Mouse (Mus musculus): ENCODE data around the gene Sectm1a. TPM values are rescaled to one million over a fixed set of nuclear protein-coding genes. Genes with fewer than 3 reads are reported as not detected.

Sectm1a gene
- polyA plus RNA-seq, 1 experiment from 2014 or later, result not detected

- Histone ChIP-seq H3K36me3 (no peaks in the 10 kb centered on the region), H3K27me3 (ENCODE audit: insufficient read depth, poor library complexity, severe bottlenecking) (peaks cover 37% of the 10 kb centered on the region), H3K9me3 (no peaks in the 10 kb centered on the region), H3K27ac (no peak overlapping the region), H3K4me3 (no peak overlapping the region), H3K4me1 (no peaks in the 10 kb centered on the region)
- DNase-seq (ENCODE audit: low spot score), result no peak
- WGBS, result 82% methylated on average over 11 of the region's 11 CpGs
These were observed 42.4 kb downstream of the Sectm1a start for GRCm38 (mm10) chr11:121038366-121039240.

GRCm38 (mm10) chr11:121033118-121033517 lies 47.9 kb downstream of the Sectm1a start:
- H3K27ac ChIP-seq, result no peak overlapping the region
- no peak overlapping the region for H3K4me3 ChIP-seq
- no peak for DNase-seq (ENCODE audit: low spot score)

GRCm38 (mm10) chr11:121027259-121027658 lies 53.8 kb downstream of the Sectm1a start:
- 75% methylated on average over 7 of the region's 7 CpGs for WGBS
- no peaks in the 10 kb centered on the region for H3K9me3 ChIP-seq
- DNase-seq (ENCODE audit: low spot score), result no peak
- H3K36me3 ChIP-seq, result no peaks in the 10 kb centered on the region
- no peak overlapping the region for H3K27ac ChIP-seq
- H3K4me3 ChIP-seq, result no peak overlapping the region
- no peaks in the 10 kb centered on the region for H3K4me1 ChIP-seq
- peaks cover 7% of the 10 kb centered on the region for H3K27me3 ChIP-seq (ENCODE audit: insufficient read depth, poor library complexity, severe bottlenecking)

More at GRCm38 (mm10) chr11:121033118-121033517, 47.9 kb downstream of the Sectm1a start:
- Histone ChIP-seq H3K9me3 (no peaks in the 10 kb centered on the region), H3K36me3 (no peaks in the 10 kb centered on the region), H3K4me1 (no peaks in the 10 kb centered on the region), H3K27me3 (ENCODE audit: insufficient read depth, poor library complexity, severe bottlenecking) (peaks cover 32% of the 10 kb centered on the region)
- 77% methylated on average over 5 of the region's 5 CpGs for WGBS

DNA sequence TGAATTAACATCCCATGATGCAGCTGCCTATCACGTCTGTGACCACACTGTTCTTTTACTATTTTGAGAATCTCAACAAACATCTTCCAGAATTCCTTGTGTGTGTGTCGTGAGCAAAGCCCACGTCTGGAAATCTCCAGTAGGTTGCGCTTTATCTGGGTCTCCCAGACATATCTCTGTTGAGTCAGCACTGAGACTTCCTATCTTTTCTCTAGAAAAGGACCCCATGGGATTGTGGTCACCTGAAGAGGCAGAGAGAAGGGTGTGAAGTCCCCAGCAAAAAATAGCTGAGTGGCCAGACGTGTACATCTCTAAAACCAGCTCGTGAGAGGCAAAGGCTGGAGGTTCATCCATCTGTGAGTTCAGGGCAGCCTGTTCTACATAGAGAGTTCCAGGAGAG lies 56.9 kb downstream of the Sectm1a start:
- no peak for DNase-seq (ENCODE audit: low spot score)
- WGBS, result 46% methylated on average over 6 of the region's 6 CpGs
- no peaks in the 10 kb centered on the region for H3K4me1 ChIP-seq
- no peaks in the 10 kb centered on the region for H3K9me3 ChIP-seq
- no peak overlapping the region for H3K27ac ChIP-seq
- H3K27me3 ChIP-seq (ENCODE audit: insufficient read depth, poor library complexity, severe bottlenecking), result peaks cover 6% of the 10 kb centered on the region
- H3K36me3 ChIP-seq, result no peaks in the 10 kb centered on the region
- no peak overlapping the region for H3K4me3 ChIP-seq

DNA sequence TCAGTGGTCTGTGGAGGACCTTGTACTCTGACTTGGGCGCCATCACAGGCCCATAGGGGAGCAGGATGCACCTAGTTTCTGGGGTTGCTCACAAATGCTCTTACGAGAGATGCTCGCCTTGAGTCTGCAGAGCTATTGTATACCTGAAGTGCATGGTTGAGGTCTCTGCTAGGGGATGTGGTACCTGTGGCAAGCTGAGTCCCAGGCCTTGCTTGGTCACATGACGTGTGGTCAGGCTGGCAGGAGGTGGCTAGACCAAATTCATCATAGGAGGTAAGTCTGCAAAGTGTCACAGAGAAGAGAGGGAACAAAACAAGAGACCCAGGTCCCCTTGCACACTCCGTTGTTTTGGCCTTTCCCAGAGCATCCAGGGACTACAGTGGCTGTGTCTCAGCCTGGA lies 61.5 kb downstream of the Sectm1a start:
- Histone ChIP-seq H3K27me3 (ENCODE audit: insufficient read depth, poor library complexity, severe bottlenecking) (peaks cover 24% of the 10 kb centered on the region), H3K4me3 (no peak overlapping the region)
- WGBS, result 81% methylated on average over 5 of the region's 5 CpGs

DNA sequence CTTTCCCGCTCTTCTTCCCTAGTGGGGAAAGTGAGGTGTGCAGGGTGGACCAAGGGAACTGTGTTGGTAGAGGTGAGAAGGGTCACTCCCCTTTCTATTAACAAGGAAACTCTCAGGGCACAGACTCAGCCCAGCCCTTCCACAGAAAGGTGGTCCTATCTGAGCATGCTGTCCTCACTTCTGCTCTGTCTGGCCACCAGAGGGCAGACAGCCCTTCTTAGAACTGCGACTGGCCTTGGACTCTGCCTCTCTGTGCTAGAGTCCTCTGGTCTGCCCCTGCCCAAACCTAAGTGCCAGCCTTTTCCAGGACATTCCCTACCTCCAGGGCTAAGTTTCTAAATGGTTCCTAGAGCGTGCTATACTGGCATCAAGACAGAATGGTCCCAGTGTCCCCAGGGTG lies 63.3 kb downstream of the Sectm1a start:
- H3K36me3 ChIP-seq, result no peaks in the 10 kb centered on the region
- 36% methylated on average over 3 of the region's 3 CpGs for WGBS
- DNase-seq (ENCODE audit: low spot score), result peak; percentile 76
- H3K4me3 ChIP-seq, result no peak overlapping the region
- H3K27me3 ChIP-seq (ENCODE audit: insufficient read depth, poor library complexity, severe bottlenecking), result peaks cover 30% of the 10 kb centered on the region
- no peaks in the 10 kb centered on the region for H3K9me3 ChIP-seq
- H3K4me1 ChIP-seq, result peaks cover 16% of the 10 kb centered on the region
- no peak overlapping the region for H3K27ac ChIP-seq

More for the DNA sequence above, 61.5 kb downstream of the Sectm1a start:
- no peak for DNase-seq (ENCODE audit: low spot score)
- H3K36me3 ChIP-seq, result no peaks in the 10 kb centered on the region
- H3K4me1 ChIP-seq, result peaks cover 15% of the 10 kb centered on the region
- no peaks in the 10 kb centered on the region for H3K9me3 ChIP-seq
- no peak overlapping the region for H3K27ac ChIP-seq

Other genes starting within 250 kb of the Sectm1a start
- gene Ccdc57, start 148.3 kb downstream of the Sectm1a start, polyA plus RNA-seq (2016; fragmentation: Nextera tagmentation; extraction: Ambion mirVana), result 6.0 and 6.5 TPM in 2 replicates
- gene Slc16a3, start 132.7 kb downstream of the Sectm1a start, polyA plus RNA-seq (2016; fragmentation: Nextera tagmentation; extraction: Ambion mirVana), result 416 and 440 TPM in 2 replicates
- 85.2 and 99.8 TPM in 2 replicates for gene Csnk1d, start 89.9 kb downstream of the Sectm1a start, polyA plus RNA-seq (2016; fragmentation: Nextera tagmentation; extraction: Ambion mirVana)
- gene Cd7, start 41.8 kb downstream of the Sectm1a start, polyA plus RNA-seq (2016; fragmentation: Nextera tagmentation; extraction: Ambion mirVana), result not detected in 2 replicates
- not detected in 2 replicates for gene Sectm1b, start 17.7 kb downstream of the Sectm1a start, polyA plus RNA-seq (2016; fragmentation: Nextera tagmentation; extraction: Ambion mirVana)
- gene Tex19.2, start 37.5 kb upstream of the Sectm1a start, polyA plus RNA-seq (2016; fragmentation: Nextera tagmentation; extraction: Ambion mirVana), result not detected in 2 replicates
- 0.10 and 0.14 TPM in 2 replicates for gene Tex19.1, start 64.9 kb upstream of the Sectm1a start, polyA plus RNA-seq (2016; fragmentation: Nextera tagmentation; extraction: Ambion mirVana)
- 0.08 TPM in 1 of 2 replicates, not detected in the other for gene Uts2r, start 79.1 kb upstream of the Sectm1a start, polyA plus RNA-seq (2016; fragmentation: Nextera tagmentation; extraction: Ambion mirVana)
- 5.3 and 7.6 TPM in 2 replicates for gene Hexdc, start 123.2 kb upstream of the Sectm1a start, polyA plus RNA-seq (2016; fragmentation: Nextera tagmentation; extraction: Ambion mirVana)
- gene Ogfod3, start 123.5 kb upstream of the Sectm1a start, polyA plus RNA-seq (2016; fragmentation: Nextera tagmentation; extraction: Ambion mirVana), result 29.1 and 29.8 TPM in 2 replicates
- gene Cybc1, start 148.1 kb upstream of the Sectm1a start, polyA plus RNA-seq (2016; fragmentation: Nextera tagmentation; extraction: Ambion mirVana), result 22.9 and 28.0 TPM in 2 replicates
- gene Narf, start 156.0 kb upstream of the Sectm1a start, polyA plus RNA-seq (2016; fragmentation: Nextera tagmentation; extraction: Ambion mirVana), result 48.6 and 60.0 TPM in 2 replicates
- gene Foxk2, start 178.8 kb upstream of the Sectm1a start, polyA plus RNA-seq (2016; fragmentation: Nextera tagmentation; extraction: Ambion mirVana), result 6.5 and 9.3 TPM in 2 replicates

Measured in heart, embryonic 10.5 days (tissue).